Mouse (Mus musculus) cerebellum, adult 2 months (tissue): Measurements from ENCODE around the gene Slc35e4.

ENCODE experiments used
- CTCF ChIP-seq: fragments of 200-500 bp; IDR thresholded peaks from 2 replicates; pipeline ENCODE4 v1.5.1; 2011; ENCODE audit warnings: low read depth, mild to moderate bottlenecking, control low read depth, low read length, moderate library complexity, borderline replicate concordance; ENCODE audit not compliant: insufficient read depth
- POLR2A ChIP-seq: fragments of 200-500 bp; IDR thresholded peaks from 2 replicates; pipeline ENCODE4 v1.6.1; 2011; ENCODE audit warnings: low read length, control low read depth, borderline replicate concordance; ENCODE audit not compliant: insufficient read depth

DNA sequence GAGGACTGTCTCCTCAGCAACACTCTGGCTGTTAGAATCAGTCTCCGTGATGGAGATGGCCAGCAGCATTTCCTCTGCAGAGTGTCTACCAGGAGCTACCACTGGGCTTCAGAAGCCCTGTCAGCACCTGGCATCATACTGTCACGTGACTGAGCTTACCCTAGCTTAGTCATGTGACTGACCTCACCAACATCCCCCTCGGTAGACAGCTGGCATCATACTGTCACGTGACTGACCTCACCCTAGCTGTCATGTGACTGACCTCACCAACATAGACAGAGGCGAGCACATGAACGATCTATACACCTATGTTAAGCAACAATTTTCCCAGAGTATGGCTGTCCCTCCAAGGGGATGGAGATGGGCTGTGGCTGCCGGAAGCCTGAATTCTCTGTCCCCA lies 35.8 kb downstream of the Slc35e4 start:
- TF ChIP-seq POLR2A (no peak), CTCF (no peak)
